Mouse (Mus musculus): ENCODE measurements around the gene Ipo7. TPM values are rescaled to one million over a fixed set of nuclear protein-coding genes. Genes with fewer than 3 reads are reported as not detected.

Gene Ipo7
- polyA plus RNA-seq, 1 experiment, result 8.7 TPM

GRCm38 (mm10) chr7:110060669-110061198 is 42.7 kb downstream of the Ipo7 start:
- Histone ChIP-seq H3K4me1 (ENCODE audit: control insufficient read depth, insufficient read depth, low read length) (peaks cover 5% of the 10 kb centered on the region), H3K4me3 (ENCODE audit: control insufficient read depth, low read depth, low read length) (peak overlapping the region; percentile 99), H3K27me3 (ENCODE audit: control insufficient read depth, insufficient read depth, low read length) (no peaks in the 10 kb centered on the region), H3K36me3 (ENCODE audit: control insufficient read depth, insufficient read depth, low read length) (peaks cover 2% of the 10 kb centered on the region; the same call in 1 of the 2 replicates), H3K27ac (ENCODE audit: control insufficient read depth, insufficient read depth, low read depth, low read length) (peak overlapping the region; percentile 99)
- TF ChIP-seq POLR2A (IDR thresholded peaks at IDR 0.05; ENCODE audit: control insufficient read depth, low read depth, low read length) (no peak), CTCF (IDR thresholded peaks at IDR 0.05; ENCODE audit: control insufficient read depth, insufficient read depth, insufficient replicate concordance, low read depth, low read length) (no peak)

GRCm38 (mm10) chr7:110061199-110061751 is 43.2 kb downstream of the Ipo7 start, which contains the start of gene Zfp143:
Gene Zfp143 (plus strand): TSS chr7:110061217.
- H3K36me3 ChIP-seq (ENCODE audit: control insufficient read depth, insufficient read depth, low read length), result peaks cover 2% of the 10 kb centered on the region; the same call in 1 of the 2 replicates
- TF ChIP-seq CTCF (IDR thresholded peaks at IDR 0.05; ENCODE audit: control insufficient read depth, insufficient read depth, insufficient replicate concordance, low read depth, low read length) (no peak), POLR2A (IDR thresholded peaks at IDR 0.05; ENCODE audit: control insufficient read depth, low read depth, low read length) (peak; percentile 64)
- peaks cover 5% of the 10 kb centered on the region for H3K4me1 ChIP-seq (ENCODE audit: control insufficient read depth, insufficient read depth, low read length)
- peak within 1 kb of the TSS; percentile 99 for H3K27ac ChIP-seq (ENCODE audit: control insufficient read depth, insufficient read depth, low read depth, low read length)
- peak within 1 kb of the TSS; percentile 99 for H3K4me3 ChIP-seq (ENCODE audit: control insufficient read depth, low read depth, low read length)
- H3K27me3 ChIP-seq (ENCODE audit: control insufficient read depth, insufficient read depth, low read length), result no peaks in the 10 kb centered on the region

- Histone ChIP-seq H3K4me3 (ENCODE audit: control insufficient read depth, low read depth, low read length) (peak overlapping the region; percentile 99), H3K36me3 (ENCODE audit: control insufficient read depth, insufficient read depth, low read length) (peaks cover 2% of the 10 kb centered on the region; the same call in 1 of the 2 replicates), H3K4me1 (ENCODE audit: control insufficient read depth, insufficient read depth, low read length) (peaks cover 5% of the 10 kb centered on the region), H3K27me3 (ENCODE audit: control insufficient read depth, insufficient read depth, low read length) (no peaks in the 10 kb centered on the region), H3K27ac (ENCODE audit: control insufficient read depth, insufficient read depth, low read depth, low read length) (peak overlapping the region; percentile 94)
- peak; percentile 72 for TF ChIP-seq POLR2A (IDR thresholded peaks at IDR 0.05; ENCODE audit: control insufficient read depth, low read depth, low read length)
- no peak for TF ChIP-seq CTCF (IDR thresholded peaks at IDR 0.05; ENCODE audit: control insufficient read depth, insufficient read depth, insufficient replicate concordance, low read depth, low read length)
These were observed 43.7 kb downstream of the Ipo7 start for GRCm38 (mm10) chr7:110061752-110062273.

GRCm38 (mm10) chr7:110063731-110064130 is 45.7 kb downstream of the Ipo7 start:
- Histone ChIP-seq H3K4me3 (ENCODE audit: control insufficient read depth, low read depth, low read length) (no peak overlapping the region), H3K27me3 (ENCODE audit: control insufficient read depth, insufficient read depth, low read length) (no peaks in the 10 kb centered on the region), H3K36me3 (ENCODE audit: control insufficient read depth, insufficient read depth, low read length) (peaks cover 2% of the 10 kb centered on the region; the same call in 1 of the 2 replicates), H3K27ac (ENCODE audit: control insufficient read depth, insufficient read depth, low read depth, low read length) (no peak overlapping the region), H3K4me1 (ENCODE audit: control insufficient read depth, insufficient read depth, low read length) (peaks cover 5% of the 10 kb centered on the region)
- no peak for TF ChIP-seq CTCF (IDR thresholded peaks at IDR 0.05; ENCODE audit: control insufficient read depth, insufficient read depth, insufficient replicate concordance, low read depth, low read length)
- no peak for TF ChIP-seq POLR2A (IDR thresholded peaks at IDR 0.05; ENCODE audit: control insufficient read depth, low read depth, low read length)

GRCm38 (mm10) chr7:110069070-110069469 is 51.0 kb downstream of the Ipo7 start:
- H3K4me1 ChIP-seq (ENCODE audit: control insufficient read depth, insufficient read depth, low read length), result no peaks in the 10 kb centered on the region
- H3K36me3 ChIP-seq (ENCODE audit: control insufficient read depth, insufficient read depth, low read length), result peaks cover 2% of the 10 kb centered on the region; the same call in 1 of the 2 replicates
- TF ChIP-seq CTCF (IDR thresholded peaks at IDR 0.05; ENCODE audit: control insufficient read depth, insufficient read depth, insufficient replicate concordance, low read depth, low read length), result no peak
- no peak for TF ChIP-seq POLR2A (IDR thresholded peaks at IDR 0.05; ENCODE audit: control insufficient read depth, low read depth, low read length)
- H3K4me3 ChIP-seq (ENCODE audit: control insufficient read depth, low read depth, low read length), result no peak overlapping the region
- H3K27ac ChIP-seq (ENCODE audit: control insufficient read depth, insufficient read depth, low read depth, low read length), result no peak overlapping the region
- H3K27me3 ChIP-seq (ENCODE audit: control insufficient read depth, insufficient read depth, low read length), result no peaks in the 10 kb centered on the region

- no peaks in the 10 kb centered on the region; the same call in 1 of the 2 replicates for H3K4me1 ChIP-seq (ENCODE audit: control insufficient read depth, insufficient read depth, low read length)
- H3K36me3 ChIP-seq (ENCODE audit: control insufficient read depth, insufficient read depth, low read length), result peaks cover 1% of the 10 kb centered on the region; the same call in 1 of the 2 replicates
- H3K4me3 ChIP-seq (ENCODE audit: control insufficient read depth, low read depth, low read length), result no peak overlapping the region
- TF ChIP-seq CTCF (IDR thresholded peaks at IDR 0.05; ENCODE audit: control insufficient read depth, insufficient read depth, insufficient replicate concordance, low read depth, low read length) (no peak), POLR2A (IDR thresholded peaks at IDR 0.05; ENCODE audit: control insufficient read depth, low read depth, low read length) (no peak)
- H3K27ac ChIP-seq (ENCODE audit: control insufficient read depth, insufficient read depth, low read depth, low read length), result no peak overlapping the region
- no peaks in the 10 kb centered on the region for H3K27me3 ChIP-seq (ENCODE audit: control insufficient read depth, insufficient read depth, low read length)
These were observed 60.1 kb downstream of the Ipo7 start for GRCm38 (mm10) chr7:110078168-110078567.

- Histone ChIP-seq H3K4me1 (ENCODE audit: control insufficient read depth, insufficient read depth, low read length) (peaks cover 4% of the 10 kb centered on the region), H3K27me3 (ENCODE audit: control insufficient read depth, insufficient read depth, low read length) (no peaks in the 10 kb centered on the region), H3K27ac (ENCODE audit: control insufficient read depth, insufficient read depth, low read depth, low read length) (no peak overlapping the region), H3K36me3 (ENCODE audit: control insufficient read depth, insufficient read depth, low read length) (peaks cover 1% of the 10 kb centered on the region; the same call in 1 of the 2 replicates), H3K4me3 (ENCODE audit: control insufficient read depth, low read depth, low read length) (no peak overlapping the region)
- TF ChIP-seq CTCF (IDR thresholded peaks at IDR 0.05; ENCODE audit: control insufficient read depth, insufficient read depth, insufficient replicate concordance, low read depth, low read length) (peak; percentile 3; the same call in 1 of the 2 replicates), POLR2A (IDR thresholded peaks at IDR 0.05; ENCODE audit: control insufficient read depth, low read depth, low read length) (no peak)
These were observed 65.5 kb downstream of the Ipo7 start for GRCm38 (mm10) chr7:110083386-110084165.
